Mouse (Mus musculus) adrenal gland, adult 8-10 months (tissue): ENCODE results near the gene Ccdc102a. TPM values are rescaled to one million over a fixed set of nuclear protein-coding genes. Genes with fewer than 3 reads are reported as not detected.

ENCODE experiments used
- DNase-seq: peaks from one replicate; pipeline ENCODE4 v3.0.0; 2022
- total RNA-seq, 4 experiments: library from RNA; stranded (reverse); gene quantifications; 2 replicates each; pipeline ENCODE4 v1.2.4; 2022

Gene Ccdc102a
- 10 to 100 TPM in 2 of 4 experiments, 1 to 10 TPM in 2; 6.9 to 11.1 (median 8.6) TPM for total RNA-seq

GRCm38 (mm10) chr8:94917851-94918495, at the start of gene Ccdc102a:
Gene Ccdc102a (minus strand): TSS chr8:94918098.
- DNase-seq = no peak

GRCm38 (mm10) chr8:94967554-94967953, 49.7 kb upstream of the Ccdc102a start:
- peak; percentile 84 for DNase-seq

GRCm38 (mm10) chr8:94967071-94967470, 49.2 kb upstream of the Ccdc102a start:
- no peak for DNase-seq

GRCm38 (mm10) chr8:94966578-94966977, 48.7 kb upstream of the Ccdc102a start:
- DNase-seq = no peak

GRCm38 (mm10) chr8:94964828-94965227, 46.9 kb upstream of the Ccdc102a start:
- DNase-seq = no peak

GRCm38 (mm10) chr8:94962201-94962600, 44.3 kb upstream of the Ccdc102a start:
- no peak for DNase-seq

- DNase-seq = no peak
Observed at GRCm38 (mm10) chr8:94956078-94956574, 38.2 kb upstream of the Ccdc102a start.

- DNase-seq = no peak
Observed at GRCm38 (mm10) chr8:94954921-94955758, 37.2 kb upstream of the Ccdc102a start.

- DNase-seq = no peak
Observed at GRCm38 (mm10) chr8:94954368-94954737, 36.5 kb upstream of the Ccdc102a start.

GRCm38 (mm10) chr8:94953624-94954367, 35.9 kb upstream of the Ccdc102a start:
- DNase-seq = no peak

- DNase-seq = no peak
Observed at GRCm38 (mm10) chr8:94952086-94952485, 34.2 kb upstream of the Ccdc102a start.

- DNase-seq = no peak
Observed at GRCm38 (mm10) chr8:94950458-94950857, 32.6 kb upstream of the Ccdc102a start.

- DNase-seq = peak; percentile 53
Observed at GRCm38 (mm10) chr8:94950046-94950445, 32.1 kb upstream of the Ccdc102a start.

GRCm38 (mm10) chr8:94949010-94949409, 31.1 kb upstream of the Ccdc102a start:
- no peak for DNase-seq

- DNase-seq = no peak
Observed at GRCm38 (mm10) chr8:94948421-94948820, 30.5 kb upstream of the Ccdc102a start.

- no peak for DNase-seq
Observed at GRCm38 (mm10) chr8:94945185-94945584, 27.3 kb upstream of the Ccdc102a start.

GRCm38 (mm10) chr8:94942566-94942965, 24.7 kb upstream of the Ccdc102a start:
- DNase-seq = peak; percentile 25

GRCm38 (mm10) chr8:94935172-94935571, 17.3 kb upstream of the Ccdc102a start:
- DNase-seq = no peak

GRCm38 (mm10) chr8:94933918-94934317, 16.0 kb upstream of the Ccdc102a start:
- DNase-seq = no peak

GRCm38 (mm10) chr8:94928227-94928626, 10.3 kb upstream of the Ccdc102a start:
- DNase-seq = no peak

GRCm38 (mm10) chr8:94923405-94923804, 5.5 kb upstream of the Ccdc102a start, which contains the start of gene Adgrg5:
Gene Adgrg5 (plus strand): TSS chr8:94923694.
- DNase-seq = no peak

- no peak for DNase-seq
Observed at GRCm38 (mm10) chr8:94922602-94923001, 4.7 kb upstream of the Ccdc102a start.

- DNase-seq = no peak
Observed at GRCm38 (mm10) chr8:94922176-94922575, 4.3 kb upstream of the Ccdc102a start.
